Mouse (Mus musculus): ENCODE results near the gene Ccnt2. TPM values are rescaled to one million over a fixed set of nuclear protein-coding genes. Genes with fewer than 3 reads are reported as not detected.
A peak's percentile ranks its signal among the peaks of the same experiment; 100 is the strongest.

Gene Ccnt2
- polyA plus RNA-seq, 1 experiment from 2014 or later, result 69.6 TPM

DNA sequence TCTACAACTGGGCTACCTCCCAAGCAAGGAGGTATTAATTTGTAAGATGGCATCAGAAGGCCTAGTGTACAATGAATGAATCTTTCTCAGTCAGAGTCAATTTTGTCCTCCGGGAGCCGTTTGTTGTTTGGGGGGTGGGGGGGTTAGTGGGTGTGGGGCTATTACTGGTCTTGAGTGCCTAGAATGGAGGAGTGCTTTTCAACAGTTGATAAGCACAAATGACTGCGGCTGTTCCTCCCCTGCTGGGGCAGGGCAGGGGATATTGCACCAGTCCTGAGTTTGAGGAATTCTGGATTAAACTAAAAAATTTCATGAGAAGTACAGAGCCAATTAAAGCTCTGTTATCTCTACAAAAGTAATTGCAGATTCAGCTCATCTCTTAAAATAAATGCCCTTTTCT lies 6.2 kb downstream of the Ccnt2 start:
- 0 out of 2 replicates have a peak overlapping the region, but pooled peaks have one; percentile 11 for H3K27ac ChIP-seq (ENCODE audit: low read length)
- WGBS, result 14% methylated on average over 3 of the region's 3 CpGs
- H3K36me3 ChIP-seq (ENCODE audit: control insufficient read depth, insufficient read depth), result no peaks in the 10 kb centered on the region
- no peaks in the 10 kb centered on the region for H3K27me3 ChIP-seq (ENCODE audit: control insufficient read depth, insufficient read depth, low read length)
- peaks cover 48% of the 10 kb centered on the region for H3K4me1 ChIP-seq (ENCODE audit: control insufficient read depth, insufficient read depth, low read length)
- peak overlapping the region; percentile 32 for H3K4me2 ChIP-seq (ENCODE audit: low read depth, low read length)
- ATAC-seq (replicated peaks; ENCODE audit: extremely low read depth, insufficient read depth, low FRiP score), result peak; percentile 64; the same call in 1 of the 2 replicates
- no peak overlapping the region for H3K9ac ChIP-seq (ENCODE audit: low read length)
- H3K9me3 ChIP-seq (replicated peaks; ENCODE audit: control insufficient read depth, low read length), result no peaks in the 10 kb centered on the region
- H3K4me3 ChIP-seq (ENCODE audit: low read length), result peak overlapping the region; percentile 10; the same call in 1 of the 2 replicates

GRCm38 (mm10) chr1:127780849-127781248 lies 6.9 kb downstream of the Ccnt2 start:
- Histone ChIP-seq H3K27me3 (ENCODE audit: control insufficient read depth, insufficient read depth, low read length) (no peaks in the 10 kb centered on the region), H3K4me1 (ENCODE audit: control insufficient read depth, insufficient read depth, low read length) (peaks cover 51% of the 10 kb centered on the region), H3K9ac (ENCODE audit: low read length) (no peak overlapping the region), H3K4me3 (ENCODE audit: low read length) (no peak overlapping the region), H3K4me2 (ENCODE audit: low read depth, low read length) (no peak overlapping the region), H3K27ac (ENCODE audit: low read length) (no peak overlapping the region), H3K36me3 (ENCODE audit: control insufficient read depth, insufficient read depth) (no peaks in the 10 kb centered on the region), H3K9me3 (replicated peaks; ENCODE audit: control insufficient read depth, low read length) (no peaks in the 10 kb centered on the region)
- no peak for ATAC-seq (replicated peaks; ENCODE audit: extremely low read depth, insufficient read depth, low FRiP score)
- 47% methylated on average over 2 of the region's 2 CpGs for WGBS

DNA sequence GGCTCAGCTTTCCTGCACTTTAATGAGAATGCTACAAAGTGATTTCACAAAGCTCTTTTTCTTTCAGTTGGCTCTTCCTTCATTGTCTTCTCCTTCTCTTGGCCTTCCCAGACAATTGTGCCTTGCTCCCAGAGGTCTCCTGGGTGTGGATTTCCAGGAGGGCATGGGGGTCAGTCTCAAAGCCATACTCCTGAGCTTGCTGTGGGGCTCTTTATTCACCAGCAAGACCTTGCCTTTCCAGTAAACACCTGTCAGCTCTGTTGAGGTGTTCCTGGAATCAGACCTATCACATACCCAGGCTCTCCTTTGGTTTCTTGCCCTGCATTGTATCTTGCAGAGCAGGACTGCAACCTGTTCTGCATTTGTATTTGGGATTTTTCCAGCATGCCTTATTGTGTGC lies 9.9 kb downstream of the Ccnt2 start:
- Histone ChIP-seq H3K27ac (ENCODE audit: low read length) (no peak overlapping the region), H3K9ac (ENCODE audit: low read length) (no peak overlapping the region), H3K4me2 (ENCODE audit: low read depth, low read length) (no peak overlapping the region), H3K4me3 (ENCODE audit: low read length) (no peak overlapping the region), H3K27me3 (ENCODE audit: control insufficient read depth, insufficient read depth, low read length) (no peaks in the 10 kb centered on the region), H3K4me1 (ENCODE audit: control insufficient read depth, insufficient read depth, low read length) (peaks cover 57% of the 10 kb centered on the region), H3K9me3 (replicated peaks; ENCODE audit: control insufficient read depth, low read length) (no peaks in the 10 kb centered on the region), H3K36me3 (ENCODE audit: control insufficient read depth, insufficient read depth) (no peaks in the 10 kb centered on the region)
- ATAC-seq (replicated peaks; ENCODE audit: extremely low read depth, insufficient read depth, low FRiP score), result no peak

DNA sequence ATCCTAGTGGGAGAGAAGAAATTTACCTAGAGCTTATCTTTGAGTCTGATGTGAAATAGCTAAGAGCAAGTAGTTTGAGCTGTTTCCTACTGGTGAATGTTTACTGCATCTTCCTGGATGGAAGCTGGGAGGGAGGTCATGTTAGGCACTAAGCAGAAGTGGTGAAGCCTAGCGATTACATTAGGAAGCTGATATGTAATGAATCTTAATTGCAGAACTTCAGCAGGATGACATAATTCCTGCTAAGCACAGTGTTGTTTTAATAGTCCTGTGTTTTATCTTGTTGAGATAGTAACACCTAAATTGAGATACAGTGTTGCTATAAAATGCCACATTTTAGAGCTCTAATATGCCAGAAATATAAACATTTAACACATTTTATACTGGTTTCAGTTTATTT lies 11.9 kb downstream of the Ccnt2 start:
- H3K27me3 ChIP-seq (ENCODE audit: control insufficient read depth, insufficient read depth, low read length), result no peaks in the 10 kb centered on the region
- peaks cover 51% of the 10 kb centered on the region for H3K4me1 ChIP-seq (ENCODE audit: control insufficient read depth, insufficient read depth, low read length)
- 29% methylated on average over 1 of the region's 1 CpGs for WGBS
- no peak overlapping the region for H3K9ac ChIP-seq (ENCODE audit: low read length)
- no peak overlapping the region for H3K4me3 ChIP-seq (ENCODE audit: low read length)
- ATAC-seq (replicated peaks; ENCODE audit: extremely low read depth, insufficient read depth, low FRiP score), result no peak
- no peak overlapping the region for H3K27ac ChIP-seq (ENCODE audit: low read length)
- H3K36me3 ChIP-seq (ENCODE audit: control insufficient read depth, insufficient read depth), result no peaks in the 10 kb centered on the region
- no peaks in the 10 kb centered on the region for H3K9me3 ChIP-seq (replicated peaks; ENCODE audit: control insufficient read depth, low read length)
- no peak overlapping the region for H3K4me2 ChIP-seq (ENCODE audit: low read depth, low read length)

- 42% methylated on average over 6 of the region's 6 CpGs for WGBS
- Histone ChIP-seq H3K9me3 (replicated peaks; ENCODE audit: control insufficient read depth, low read length) (no peaks in the 10 kb centered on the region), H3K4me2 (ENCODE audit: low read depth, low read length) (peak overlapping the region; percentile 28; the same call in 1 of the 2 replicates), H3K27me3 (ENCODE audit: control insufficient read depth, insufficient read depth, low read length) (no peaks in the 10 kb centered on the region), H3K36me3 (ENCODE audit: control insufficient read depth, insufficient read depth) (peaks cover 6% of the 10 kb centered on the region; the same call in 1 of the 2 replicates), H3K4me1 (ENCODE audit: control insufficient read depth, insufficient read depth, low read length) (peaks cover 39% of the 10 kb centered on the region), H3K4me3 (ENCODE audit: low read length) (no peak overlapping the region), H3K9ac (ENCODE audit: low read length) (no peak overlapping the region), H3K27ac (ENCODE audit: low read length) (peak overlapping the region; percentile 52)
- peak; percentile 65; the same call in 1 of the 2 replicates for ATAC-seq (replicated peaks; ENCODE audit: extremely low read depth, insufficient read depth, low FRiP score)
Measured at GRCm38 (mm10) chr1:127788943-127789342, 15.0 kb downstream of the Ccnt2 start.

DNA sequence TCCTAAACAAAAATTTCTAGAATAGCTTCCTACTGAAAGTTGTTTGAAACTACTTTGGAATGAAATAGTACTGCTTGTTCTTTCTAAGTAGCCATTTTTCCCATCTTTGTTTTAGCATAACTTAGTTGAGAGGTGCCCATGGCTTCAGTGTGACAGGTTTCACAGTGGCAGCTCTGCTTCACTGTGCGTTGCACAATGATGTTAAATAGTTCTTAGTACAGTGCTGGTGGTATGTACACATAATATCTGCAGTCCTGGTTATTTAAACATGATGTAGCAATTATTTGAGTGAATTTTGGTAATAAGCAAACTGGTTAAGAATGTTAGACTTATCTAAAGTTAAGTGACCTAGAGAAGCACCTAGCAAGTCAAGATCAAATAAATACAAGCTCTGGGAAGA lies 19.5 kb downstream of the Ccnt2 start:
- no peak overlapping the region for H3K4me2 ChIP-seq (ENCODE audit: low read depth, low read length)
- 94% methylated on average over 1 of the region's 1 CpGs for WGBS
- no peak overlapping the region for H3K9ac ChIP-seq (ENCODE audit: low read length)
- peaks cover 6% of the 10 kb centered on the region; the same call in 1 of the 2 replicates for H3K36me3 ChIP-seq (ENCODE audit: control insufficient read depth, insufficient read depth)
- no peaks in the 10 kb centered on the region for H3K9me3 ChIP-seq (replicated peaks; ENCODE audit: control insufficient read depth, low read length)
- H3K4me1 ChIP-seq (ENCODE audit: control insufficient read depth, insufficient read depth, low read length), result peaks cover 16% of the 10 kb centered on the region
- no peaks in the 10 kb centered on the region for H3K27me3 ChIP-seq (ENCODE audit: control insufficient read depth, insufficient read depth, low read length)
- H3K27ac ChIP-seq (ENCODE audit: low read length), result no peak overlapping the region
- H3K4me3 ChIP-seq (ENCODE audit: low read length), result no peak overlapping the region
- ATAC-seq (replicated peaks; ENCODE audit: extremely low read depth, insufficient read depth, low FRiP score), result no peak

GRCm38 (mm10) chr1:127795087-127795769 lies 21.3 kb downstream of the Ccnt2 start:
- no peak overlapping the region for H3K4me2 ChIP-seq (ENCODE audit: low read depth, low read length)
- H3K9me3 ChIP-seq (replicated peaks; ENCODE audit: control insufficient read depth, low read length), result no peaks in the 10 kb centered on the region
- H3K36me3 ChIP-seq (ENCODE audit: control insufficient read depth, insufficient read depth), result peaks cover 9% of the 10 kb centered on the region; the same call in 1 of the 2 replicates
- WGBS, result 90% methylated on average over 6 of the region's 6 CpGs
- no peaks in the 10 kb centered on the region for H3K27me3 ChIP-seq (ENCODE audit: control insufficient read depth, insufficient read depth, low read length)
- ATAC-seq (replicated peaks; ENCODE audit: extremely low read depth, insufficient read depth, low FRiP score), result no peak
- no peak overlapping the region for H3K4me3 ChIP-seq (ENCODE audit: low read length)
- peaks cover 8% of the 10 kb centered on the region for H3K4me1 ChIP-seq (ENCODE audit: control insufficient read depth, insufficient read depth, low read length)
- no peak overlapping the region for H3K9ac ChIP-seq (ENCODE audit: low read length)
- H3K27ac ChIP-seq (ENCODE audit: low read length), result no peak overlapping the region

DNA sequence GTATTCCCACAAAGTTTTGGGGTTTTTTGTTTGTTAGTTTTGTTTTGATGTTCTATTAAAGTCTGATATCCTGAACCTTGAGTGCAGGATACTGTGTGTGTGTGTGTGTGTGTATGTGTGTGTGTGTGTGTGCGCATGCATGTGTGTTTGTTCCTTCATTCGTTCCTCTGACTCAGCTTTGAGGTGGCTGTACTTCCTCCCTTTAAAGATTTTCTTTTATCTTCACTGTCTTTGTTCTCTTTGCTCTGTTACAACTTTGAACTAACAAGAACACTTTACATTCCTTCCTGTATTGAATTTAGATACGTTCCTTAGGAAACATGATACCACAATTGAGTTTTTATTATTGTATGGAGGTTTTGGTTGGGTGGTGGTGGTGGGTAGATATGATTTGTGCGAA lies 22.4 kb downstream of the Ccnt2 start:
- WGBS, result 56% methylated on average over 4 of the region's 4 CpGs
- no peak overlapping the region for H3K4me2 ChIP-seq (ENCODE audit: low read depth, low read length)
- no peak for ATAC-seq (replicated peaks; ENCODE audit: extremely low read depth, insufficient read depth, low FRiP score)
- no peak overlapping the region for H3K9ac ChIP-seq (ENCODE audit: low read length)
- no peak overlapping the region for H3K27ac ChIP-seq (ENCODE audit: low read length)
- peaks cover 9% of the 10 kb centered on the region; the same call in 1 of the 2 replicates for H3K36me3 ChIP-seq (ENCODE audit: control insufficient read depth, insufficient read depth)
- no peak overlapping the region for H3K4me3 ChIP-seq (ENCODE audit: low read length)
- no peaks in the 10 kb centered on the region for H3K27me3 ChIP-seq (ENCODE audit: control insufficient read depth, insufficient read depth, low read length)
- no peaks in the 10 kb centered on the region for H3K9me3 ChIP-seq (replicated peaks; ENCODE audit: control insufficient read depth, low read length)
- H3K4me1 ChIP-seq (ENCODE audit: control insufficient read depth, insufficient read depth, low read length), result peaks cover 8% of the 10 kb centered on the region

- H3K36me3 ChIP-seq (ENCODE audit: control insufficient read depth, insufficient read depth), result peaks cover 9% of the 10 kb centered on the region; the same call in 1 of the 2 replicates
- no peak overlapping the region for H3K9ac ChIP-seq (ENCODE audit: low read length)
- no peak overlapping the region for H3K4me3 ChIP-seq (ENCODE audit: low read length)
- no peaks in the 10 kb centered on the region for H3K27me3 ChIP-seq (ENCODE audit: control insufficient read depth, insufficient read depth, low read length)
- 57% methylated on average over 1 of the region's 1 CpGs for WGBS
- ATAC-seq (replicated peaks; ENCODE audit: extremely low read depth, insufficient read depth, low FRiP score), result no peak
- no peaks in the 10 kb centered on the region for H3K9me3 ChIP-seq (replicated peaks; ENCODE audit: control insufficient read depth, low read length)
- peaks cover 10% of the 10 kb centered on the region for H3K4me1 ChIP-seq (ENCODE audit: control insufficient read depth, insufficient read depth, low read length)
- no peak overlapping the region for H3K27ac ChIP-seq (ENCODE audit: low read length)
- H3K4me2 ChIP-seq (ENCODE audit: low read depth, low read length), result no peak overlapping the region
Measured at GRCm38 (mm10) chr1:127796752-127797151, 22.8 kb downstream of the Ccnt2 start.

Measured in heart, embryonic 16.5 days (tissue).